Mouse (Mus musculus) megakaryocyte progenitor cell, adult 5-6 weeks (primary cell): ENCODE data around the gene Vmn2r90. TPM values are rescaled to one million over a fixed set of nuclear protein-coding genes. Genes with fewer than 3 reads are reported as not detected.
"Not testable (repeated sequence)": the region's sequence is repeated elsewhere in the genome, so short reads cannot be mapped to it uniquely, and the experiment has no call there.

Experiments used
- ATAC-seq: replicated peaks from 2 replicates; pipeline ENCODE4 v1.8.0; 2016; ENCODE audit warnings: mild to moderate bottlenecking, moderate TSS enrichment, inconsistent platforms; ENCODE audit not compliant: poor library complexity
- total RNA-seq, 2 experiments: library from RNA; stranded (forward) in 1 of 2; stranded (reverse) in 1 of 2; fragments of 157-497, 149-512 nt in 1 of 2; fragments of 200-1000 nt in 1 of 2; gene quantifications; 2 replicates each; pipeline versions ENCODE4 v1.2.3 to v1.2.4; 2015 to 2017

The Vmn2r90 gene
- total RNA-seq (2015) (0.22 TPM in 1 of 2 replicates, not detected in the other), total RNA-seq (2017) (not detected in 2 replicates)

DNA sequence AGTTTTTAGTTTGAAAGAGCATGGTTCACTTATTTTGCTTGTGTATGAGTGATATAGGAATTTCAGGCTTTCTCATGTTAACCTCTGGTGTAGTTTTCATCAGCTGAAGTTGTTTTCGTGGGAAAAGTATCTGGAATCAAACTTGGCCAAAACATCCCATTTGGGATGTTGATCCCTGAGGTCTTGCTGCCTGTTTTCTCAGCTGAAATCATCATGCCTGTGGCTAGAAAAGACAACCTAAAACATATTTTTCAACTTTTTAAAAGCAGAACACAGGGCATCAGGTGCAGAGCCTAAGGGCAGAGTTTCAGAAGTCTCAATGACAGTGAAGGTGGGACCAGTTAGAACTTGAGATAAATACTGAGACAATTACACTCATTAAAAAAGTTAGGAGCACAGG lies at the start of gene Vmn2r90:
Gene Vmn2r90 (plus strand): TSS at position 301 of the 400 bp plus-strand sequence.
- ATAC-seq = no peak

DNA sequence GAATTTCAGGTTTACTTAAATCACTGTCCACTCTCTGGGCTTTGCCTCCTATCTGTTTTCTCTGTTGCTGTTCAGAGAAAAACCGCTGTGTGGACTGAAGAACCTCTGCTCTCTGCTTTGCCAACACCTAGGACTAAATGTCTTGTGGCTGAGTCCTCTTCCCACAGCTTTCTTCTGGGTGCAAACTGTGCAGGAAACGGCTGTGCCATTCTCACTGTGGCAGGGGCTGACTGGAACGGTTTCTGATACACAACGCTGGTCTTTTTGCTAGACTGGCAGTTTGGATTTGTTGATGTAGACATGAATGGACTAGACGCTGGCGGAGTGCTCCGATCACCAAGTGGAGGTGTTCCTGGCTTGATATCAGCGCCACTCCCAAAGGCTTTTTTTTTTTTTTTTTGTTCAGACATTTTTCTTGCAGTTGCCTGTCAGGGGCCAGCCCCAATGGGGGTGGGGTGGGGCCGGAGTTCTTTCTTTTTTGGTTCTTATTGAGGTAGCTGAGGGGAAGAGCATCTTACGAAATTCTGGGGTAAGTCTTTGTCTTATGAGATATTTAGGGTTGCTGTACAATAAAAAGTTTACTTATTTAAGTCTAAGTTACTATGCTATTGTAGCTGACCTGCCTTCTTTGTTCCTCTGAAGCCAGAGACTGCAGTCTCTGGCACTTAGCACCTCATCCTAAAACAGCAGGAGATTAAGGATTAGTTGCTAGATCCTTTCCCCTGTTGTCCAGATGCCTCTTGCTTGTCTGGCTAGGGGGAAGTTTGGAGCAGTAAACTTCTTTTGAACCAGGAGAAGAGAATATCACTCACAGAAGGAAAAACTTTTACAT lies 48.3 kb upstream of the Vmn2r90 start:
- peak; percentile 62 for ATAC-seq

- ATAC-seq = no peak
These were observed 47.7 kb upstream of the Vmn2r90 start for GRCm38 (mm10) chr17:17655829-17656176.

- ATAC-seq = no peak
These were observed 24.8 kb upstream of the Vmn2r90 start for GRCm38 (mm10) chr17:17678781-17679180.

DNA sequence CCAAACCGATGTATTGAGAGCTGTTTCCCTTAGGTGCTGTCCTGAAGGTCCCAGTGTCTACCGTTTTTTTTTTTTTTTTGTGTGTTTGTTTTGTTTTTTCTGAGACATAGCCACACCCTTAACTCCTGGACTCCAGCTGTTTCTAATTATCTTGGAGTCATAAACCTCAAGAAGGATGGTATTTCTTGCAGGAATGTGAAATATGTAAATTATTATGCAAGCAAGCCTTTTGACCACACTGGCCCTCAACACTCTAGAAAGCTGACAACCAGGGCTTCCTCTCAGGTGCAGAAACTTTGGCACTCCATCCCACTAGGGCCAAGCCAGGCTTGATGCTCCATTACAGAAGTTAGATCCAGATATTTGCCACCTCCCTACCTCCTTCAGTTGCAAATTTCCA lies 12.9 kb upstream of the Vmn2r90 start:
- ATAC-seq = no peak

DNA sequence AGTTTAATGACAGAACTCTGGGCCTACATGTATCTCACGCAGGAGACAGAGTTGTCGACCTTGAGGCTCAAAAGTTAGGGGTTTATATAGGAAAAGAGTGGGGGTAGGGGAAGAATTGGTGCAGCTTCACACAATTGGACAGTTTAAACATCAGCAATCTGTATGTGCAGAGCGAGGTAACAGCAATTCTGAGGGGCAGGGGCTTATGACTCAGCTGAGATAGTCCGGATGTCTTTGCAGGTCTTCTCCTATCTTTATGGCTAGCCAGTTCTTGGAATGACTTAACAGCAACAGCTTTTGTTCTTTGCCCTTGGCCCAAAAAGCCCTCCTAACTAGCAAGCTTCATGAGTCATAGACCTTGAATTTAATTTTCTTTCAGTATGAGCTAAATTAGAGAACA lies 28.8 kb downstream of the Vmn2r90 start:
- ATAC-seq = not testable (repeated sequence)

- ATAC-seq = no peak
These were observed 35.1 kb downstream of the Vmn2r90 start for GRCm38 (mm10) chr17:17738635-17739034.

DNA sequence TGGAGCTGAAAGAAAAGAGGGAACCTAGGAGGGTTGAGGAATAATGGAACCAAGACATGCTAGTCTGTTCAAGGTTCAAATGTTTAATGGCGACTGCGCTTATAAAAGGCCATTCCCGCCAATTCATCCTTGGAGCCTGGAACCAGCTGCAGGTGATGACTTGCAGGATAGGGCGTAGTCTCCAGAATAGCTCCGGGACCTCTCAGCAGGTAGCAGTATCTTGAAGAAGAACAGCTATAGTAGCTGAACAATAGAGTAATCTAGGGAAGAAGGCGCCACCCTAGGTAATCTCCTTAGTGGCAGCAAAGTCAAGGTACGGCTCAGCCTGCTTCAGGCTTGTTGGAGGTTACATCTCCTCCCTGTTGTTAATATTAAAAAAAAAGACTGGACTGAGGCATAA lies 35.8 kb downstream of the Vmn2r90 start:
- ATAC-seq = not testable (repeated sequence)

GRCm38 (mm10) chr17:17739936-17740335 lies 36.4 kb downstream of the Vmn2r90 start:
- ATAC-seq = not testable (repeated sequence)

DNA sequence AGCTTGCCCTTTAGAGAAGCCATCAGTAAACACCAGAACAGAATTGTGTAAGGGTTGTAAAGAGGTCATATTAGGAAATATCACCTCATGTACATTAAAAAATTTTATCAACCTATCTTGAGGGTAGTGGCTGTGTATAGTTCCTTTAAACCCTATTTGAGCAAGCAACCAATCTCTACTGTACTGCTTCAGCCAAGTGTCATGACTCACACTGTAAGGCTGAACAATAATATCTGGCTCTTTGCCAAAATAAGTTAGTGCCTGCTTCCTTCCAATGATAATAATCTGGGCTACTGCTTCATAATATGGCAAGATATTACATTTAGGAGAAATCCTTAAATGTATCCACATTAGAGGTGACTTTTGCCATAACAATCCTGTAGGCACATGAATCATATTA lies 38.0 kb downstream of the Vmn2r90 start:
- not testable (repeated sequence) for ATAC-seq

GRCm38 (mm10) chr17:17749371-17749770 lies 45.8 kb downstream of the Vmn2r90 start:
- ATAC-seq = peak; percentile 98

DNA sequence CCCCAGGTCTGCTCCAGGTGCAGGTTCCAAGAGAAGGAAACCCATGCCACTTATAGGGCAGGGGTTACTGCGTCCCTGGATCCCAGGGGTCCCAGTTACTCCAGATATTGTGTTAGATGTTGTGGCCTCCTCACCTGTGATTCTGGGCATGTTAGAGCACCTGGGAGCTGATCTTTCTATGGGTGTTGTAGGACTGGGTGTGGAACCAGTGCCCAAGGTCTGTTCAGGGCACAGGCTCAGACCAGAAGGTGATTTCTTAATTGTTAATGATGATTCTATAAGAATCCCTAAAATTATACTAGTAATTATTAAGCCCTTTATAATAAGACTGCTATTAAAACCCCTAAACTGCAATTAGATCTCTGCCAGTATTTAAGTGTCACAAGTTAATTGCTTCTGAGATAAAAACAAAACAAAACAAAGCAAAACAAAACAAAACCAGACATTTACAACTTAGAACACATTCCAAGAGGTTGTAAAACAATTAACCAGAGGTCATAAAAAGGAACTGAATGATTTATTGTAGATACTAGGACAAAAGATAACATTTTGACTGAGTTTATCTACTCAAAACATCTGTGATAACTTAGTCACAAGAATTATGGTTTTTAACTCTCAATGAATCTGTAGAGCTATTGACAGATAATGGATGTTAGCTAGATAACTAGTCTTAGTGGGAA lies 59.2 kb downstream of the Vmn2r90 start:
- ATAC-seq = no peak

DNA sequence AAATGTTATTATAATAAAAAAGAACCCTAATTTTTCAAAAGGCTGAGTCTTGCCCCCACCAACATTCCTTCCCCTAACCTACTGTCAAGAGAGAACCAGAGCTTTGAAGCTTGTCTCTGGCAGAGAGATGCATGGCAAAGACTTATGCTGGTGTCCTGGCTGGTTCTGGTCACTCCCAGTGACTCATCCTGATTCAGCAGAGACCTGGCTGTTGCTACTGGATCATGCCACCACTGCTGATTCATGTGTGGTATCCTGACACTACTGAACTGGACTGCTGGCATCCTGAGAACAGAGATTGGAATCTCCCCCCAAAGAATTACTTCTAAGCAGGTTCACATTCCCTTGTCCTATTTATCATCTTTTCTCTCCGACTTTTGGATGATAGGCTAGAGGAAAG lies 60.7 kb downstream of the Vmn2r90 start:
- ATAC-seq = no peak

DNA sequence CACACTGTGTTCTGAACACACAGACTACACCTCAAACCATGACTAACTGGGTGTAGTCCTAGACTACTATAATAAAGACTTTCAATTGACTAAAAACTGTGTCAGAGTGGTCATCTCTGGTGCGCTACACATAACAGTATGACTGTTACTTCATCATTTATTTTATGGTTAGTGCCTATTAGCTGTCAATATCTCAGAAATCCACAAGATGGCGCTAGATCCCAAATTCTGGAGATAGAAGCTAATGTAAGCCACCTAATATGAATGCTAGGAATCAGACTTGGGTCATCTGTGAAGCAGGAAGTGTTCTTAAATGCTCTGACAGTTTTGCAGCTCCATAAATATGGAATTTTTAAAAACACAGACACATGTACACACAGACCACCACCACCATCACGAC lies 62.9 kb downstream of the Vmn2r90 start:
- ATAC-seq = peak; percentile 99

Other genes starting within 250 kb of the Vmn2r90 start
- 70.8 and 72.5 TPM in 2 replicates for gene Lnpep, start 78.7 kb upstream of the Vmn2r90 start, total RNA-seq (2015)
- 40.0 and 51.7 TPM in 2 replicates for gene Lnpep, start 78.7 kb upstream of the Vmn2r90 start, total RNA-seq (2017)
- 1.1 and 3.4 TPM in 2 replicates for gene Spaca6, start 123.4 kb downstream of the Vmn2r90 start, total RNA-seq (2015)
- 1.0 and 1.5 TPM in 2 replicates for gene Spaca6, start 123.4 kb downstream of the Vmn2r90 start, total RNA-seq (2017)
- gene Has1, start 151.5 kb downstream of the Vmn2r90 start, total RNA-seq (2015) = not detected in 2 replicates
- gene Has1, start 151.5 kb downstream of the Vmn2r90 start, total RNA-seq (2017) = not detected in 2 replicates
- 1.8 and 2.3 TPM in 2 replicates for gene Fpr1, start 180.2 kb downstream of the Vmn2r90 start, total RNA-seq (2015)
- gene Fpr1, start 180.2 kb downstream of the Vmn2r90 start, total RNA-seq (2017) = 1.4 and 1.5 TPM in 2 replicates
- 12.1 and 17.4 TPM in 2 replicates for gene Fpr2, start 184.1 kb downstream of the Vmn2r90 start, total RNA-seq (2015)
- gene Fpr2, start 184.1 kb downstream of the Vmn2r90 start, total RNA-seq (2017) = 3.3 and 4.9 TPM in 2 replicates
- gene Fpr3, start 184.1 kb downstream of the Vmn2r90 start, total RNA-seq (2015) = not detected in 2 replicates
- not detected in 2 replicates for gene Fpr3, start 184.1 kb downstream of the Vmn2r90 start, total RNA-seq (2017)